29 mouse cellular contexts compared by ENCODE assay signal in the genomic region with DNA sequence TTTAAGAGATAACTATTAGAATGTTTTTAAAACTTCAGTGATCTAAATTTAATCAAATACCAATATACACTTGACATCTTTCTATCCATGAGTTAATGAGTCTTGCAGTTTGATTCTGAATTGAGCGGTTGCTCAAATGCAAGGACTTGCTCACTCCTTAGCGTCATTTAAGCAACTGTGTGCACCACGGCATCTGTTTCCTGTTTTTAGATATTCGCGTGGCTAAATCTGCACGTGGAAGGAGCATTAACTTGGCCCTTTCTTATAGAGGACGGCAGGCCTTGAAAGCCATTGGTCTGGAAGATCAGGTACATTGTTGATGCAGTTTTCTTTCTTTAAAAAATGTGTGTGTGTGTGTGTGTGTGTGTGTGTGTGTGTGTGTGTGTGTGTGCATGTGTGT. TPM values are rescaled to one million over a fixed set of nuclear protein-coding genes. Genes with fewer than 3 reads are reported as not detected.
DNase-seq lines count a peak whose midpoint lies in the region; ATAC-seq and TF ChIP-seq lines count a peak whose summit lies in the region.
"Had no signal": no experiment of that assay in that cellular context is flagged by ENCODE, and none has a peak within 500 bp of the region (broad histone marks: within the 10 kb centered on the region; RNA-seq: fewer than 3 reads in every experiment).

No protein-coding gene starts in this region.

- TF ChIP-seq POLR2A in spleen, adult 2 months (IDR thresholded peaks at IDR 0.05; ENCODE audit: low read depth, low read length), result no peak; the same call in 1 of the 2 replicates

- DNase-seq in spleen, adult 2 months (ENCODE audit: low read depth in 1 of 2, low spot score in 2 of 2), result peak; percentile 41 to 48
- DNase-seq in spleen, adult 18-20 months, result no peak
- peak; percentile 55 to 66 for DNase-seq in B cell, adult 2 months
- DNase-seq: adrenal gland, postnatal 10 days; cerebellum, adult 18-20 months; cerebellum, postnatal 36 days; gastrocnemius, postnatal 14 days; kidney, adult 11 months; kidney, postnatal 14 days; layer of hippocampus, postnatal 36 days; left cerebral cortex, postnatal 4 days; liver; lung, adult 2 months; midbrain, embryonic 14.5 days; right cerebral cortex, postnatal 14 days had no signal

- no peaks in the 10 kb centered on the region for H3K27me3 ChIP-seq in spleen, adult 2 months (ENCODE audit: control insufficient read depth, insufficient read depth, low read length)
- no peaks in the 10 kb centered on the region for H3K27me3 ChIP-seq in neural tube, embryonic 15.5 days (replicated peaks)
- H3K27me3 ChIP-seq in kidney, embryonic 15.5 days, result no peaks in the 10 kb centered on the region
- H3K27me3 ChIP-seq: forebrain, embryonic 12.5 days had no signal

- no peak overlapping the region for H3K4me2 ChIP-seq in neural tube, embryonic 15.5 days
- no peak overlapping the region for H3K4me2 ChIP-seq in kidney, embryonic 15.5 days
- H3K4me2 ChIP-seq: forebrain, embryonic 12.5 days had no signal

- no peak overlapping the region for H3K9ac ChIP-seq in neural tube, embryonic 15.5 days (replicated peaks)
- no peak overlapping the region for H3K9ac ChIP-seq in kidney, embryonic 15.5 days
- H3K9ac ChIP-seq: forebrain, embryonic 12.5 days had no signal

- ATAC-seq in neutrophil, adult 5-6 weeks (ENCODE audit: extremely low read depth, insufficient number of reproducible peaks, low FRiP score, poor library complexity, severe bottlenecking), result peak; percentile 62
- ATAC-seq in neural tube, embryonic 15.5 days (ENCODE audit: low FRiP score), result no peak
- no peak for ATAC-seq in kidney, embryonic 15.5 days (replicated peaks; ENCODE audit: low FRiP score)
- ATAC-seq: activated CD4-positive, CD25-positive, alpha-beta regulatory T cell, adult 4 months; CD4-positive, CD25-positive, alpha-beta regulatory T cell, adult 4 months; hindbrain, postnatal 0 days had no signal

- H3K36me3 ChIP-seq in spleen, adult 2 months (ENCODE audit: control insufficient read depth, insufficient read depth, low read length), result peaks cover 2% of the 10 kb centered on the region; the same call in 1 of the 2 replicates
- H3K36me3 ChIP-seq in neural tube, embryonic 15.5 days, result no peaks in the 10 kb centered on the region
- H3K36me3 ChIP-seq in kidney, embryonic 15.5 days, result no peaks in the 10 kb centered on the region
- H3K36me3 ChIP-seq: forebrain, embryonic 12.5 days; G1E; hindbrain, embryonic 10.5 days had no signal

- H3K4me1 ChIP-seq in spleen, adult 2 months (ENCODE audit: control insufficient read depth, insufficient read depth, insufficient read length), result peaks cover 42% of the 10 kb centered on the region
- H3K4me1 ChIP-seq in brown adipose tissue, adult 24 weeks (ENCODE audit: control insufficient read depth, insufficient read depth, insufficient read length, low read length), result no peaks in the 10 kb centered on the region
- H3K4me1 ChIP-seq in neural tube, embryonic 15.5 days, result no peaks in the 10 kb centered on the region
- H3K4me1 ChIP-seq in kidney, embryonic 15.5 days, result no peaks in the 10 kb centered on the region
- H3K4me1 ChIP-seq: forebrain, embryonic 12.5 days; hindbrain, embryonic 10.5 days had no signal

- TF ChIP-seq CTCF in spleen, adult 2 months (IDR thresholded peaks at IDR 0.05; ENCODE audit: extremely low read depth, insufficient read depth, insufficient read length, insufficient replicate concordance), result no peak

- H3K27ac ChIP-seq in spleen, adult 2 months (ENCODE audit: insufficient read depth, low read length), result peak overlapping the region; percentile 52
- peak overlapping the region; percentile 41 for H3K27ac ChIP-seq in brown adipose tissue, adult 24 weeks (replicated peaks; ENCODE audit: low read depth, low read length)
- no peak overlapping the region for H3K27ac ChIP-seq in neural tube, embryonic 15.5 days (replicated peaks)
- no peak overlapping the region for H3K27ac ChIP-seq in kidney, embryonic 15.5 days
- H3K27ac ChIP-seq: forebrain, embryonic 12.5 days; hindbrain, embryonic 10.5 days; hindbrain, postnatal 0 days; layer of hippocampus, adult 2 months; macrophage had no signal

- WGBS in spleen, adult 2 months, result 7% methylated on average over 7 of the region's 7 CpGs
- WGBS in neural tube, embryonic 15.5 days, result 83% methylated on average over 7 of the region's 7 CpGs
- WGBS in kidney, embryonic 15.5 days, result 76% methylated on average over 7 of the region's 7 CpGs

- H3K4me3 ChIP-seq in spleen, adult 2 months (ENCODE audit: extremely low read depth, insufficient read depth, insufficient read length), result no peak overlapping the region
- no peak overlapping the region for H3K4me3 ChIP-seq in brown adipose tissue, adult 24 weeks (ENCODE audit: insufficient read depth, low read depth, low read length)
- H3K4me3 ChIP-seq in neural tube, embryonic 15.5 days (replicated peaks), result no peak overlapping the region
- no peak overlapping the region for H3K4me3 ChIP-seq in kidney, embryonic 15.5 days (replicated peaks)
- H3K4me3 ChIP-seq: forebrain, embryonic 12.5 days; hindbrain, embryonic 10.5 days; layer of hippocampus, adult 2 months; myocyte had no signal

- H3K9me3 ChIP-seq in neural tube, embryonic 15.5 days (replicated peaks), result no peaks in the 10 kb centered on the region
- no peaks in the 10 kb centered on the region for H3K9me3 ChIP-seq in kidney, embryonic 15.5 days (replicated peaks)
- H3K9me3 ChIP-seq: forebrain, embryonic 12.5 days; G1E; hindbrain, embryonic 10.5 days had no signal

RNA-seq across cellular contexts. Expression of a gene that starts 12.2 kb away (rescaled TPM):
- polyA plus RNA-seq in spleen, adult 2 months (2012; rRNA removed), result 11.1 and 11.2 TPM in 2 replicates
- 1,161 and 1,563 TPM in 2 replicates for polyA plus RNA-seq in brown adipose tissue, adult 24 weeks (2012; ENCODE audit: insufficient read depth, insufficient read length, missing spikeins)
- total RNA-seq in neutrophil, adult 5-6 weeks (2017), result 54.9 and 73.8 TPM in 2 replicates
- polyA plus RNA-seq in neural tube, embryonic 15.5 days (2015; fragmentation: Nextera tagmentation; extraction: Ambion mirVana), result 117 and 118 TPM in 2 replicates
- 127 and 133 TPM in 2 replicates for polyA plus RNA-seq in kidney, embryonic 15.5 days (2015; fragmentation: Nextera tagmentation; extraction: Ambion mirVana)

RNA-seq across cellular contexts. Expression of a gene that starts 17.5 kb away (rescaled TPM):
- 11.1 and 11.8 TPM in 2 replicates for polyA plus RNA-seq in spleen, adult 2 months (2012; rRNA removed)
- polyA plus RNA-seq in brown adipose tissue, adult 24 weeks (2012; ENCODE audit: insufficient read depth, insufficient read length, missing spikeins), result 2.0 TPM in 1 of 2 replicates, not detected in the other
- total RNA-seq in neutrophil, adult 5-6 weeks (2017), result 108 and 110 TPM in 2 replicates
- 0.09 and 0.46 TPM in 2 replicates for polyA plus RNA-seq in neural tube, embryonic 15.5 days (2015; fragmentation: Nextera tagmentation; extraction: Ambion mirVana)
- 0.25 and 0.37 TPM in 2 replicates for polyA plus RNA-seq in kidney, embryonic 15.5 days (2015; fragmentation: Nextera tagmentation; extraction: Ambion mirVana)
- total RNA-seq: G1E had no signal
- polyA plus RNA-seq: G1E; midbrain, embryonic 14.5 days; myocyte; neural tube, embryonic 14.5 days had no signal

RNA-seq across cellular contexts. Expression of a gene that starts 54.9 kb away (rescaled TPM):
- 1.4 and 2.8 TPM in 2 replicates for polyA plus RNA-seq in spleen, adult 2 months (2012; rRNA removed)
- polyA plus RNA-seq in brown adipose tissue, adult 24 weeks (2012; ENCODE audit: insufficient read depth, insufficient read length, missing spikeins), result 1.7 and 1.8 TPM in 2 replicates
- 0.86 and 1.6 TPM in 2 replicates for total RNA-seq in neutrophil, adult 5-6 weeks (2017)
- polyA plus RNA-seq in neural tube, embryonic 15.5 days (2015; fragmentation: Nextera tagmentation; extraction: Ambion mirVana), result 7.8 and 8.4 TPM in 2 replicates
- polyA plus RNA-seq in kidney, embryonic 15.5 days (2015; fragmentation: Nextera tagmentation; extraction: Ambion mirVana), result 8.1 and 9.6 TPM in 2 replicates
- polyA plus RNA-seq: activated CD4-positive, CD25-positive, alpha-beta regulatory T cell, adult 4 months; CD4-positive, CD25-positive, alpha-beta regulatory T cell, adult 4 months had no signal

RNA-seq across cellular contexts. Expression of a gene that starts 55.0 kb away (rescaled TPM):
- polyA plus RNA-seq in spleen, adult 2 months (2012; rRNA removed), result 4.6 and 16.3 TPM in 2 replicates
- 2.4 and 2.9 TPM in 2 replicates for polyA plus RNA-seq in brown adipose tissue, adult 24 weeks (2012; ENCODE audit: insufficient read depth, insufficient read length, missing spikeins)
- 12.6 and 13.9 TPM in 2 replicates for total RNA-seq in neutrophil, adult 5-6 weeks (2017)
- 2.6 and 3.1 TPM in 2 replicates for polyA plus RNA-seq in neural tube, embryonic 15.5 days (2015; fragmentation: Nextera tagmentation; extraction: Ambion mirVana)
- polyA plus RNA-seq in kidney, embryonic 15.5 days (2015; fragmentation: Nextera tagmentation; extraction: Ambion mirVana), result 3.0 and 3.4 TPM in 2 replicates

Comparison
In these comparisons a context has a peak if more than half of its experiments do, and no peak if none do; other contexts are left out.
1. DNase-seq: peak in spleen, adult 2 months (2 of 2) and B cell, adult 2 months (2 of 2); none in spleen, adult 18-20 months (0 of 2).
2. H3K27ac ChIP-seq: peak in spleen, adult 2 months (single experiment) and brown adipose tissue, adult 24 weeks (single experiment); none in neural tube, embryonic 15.5 days (single experiment) and kidney, embryonic 15.5 days (single experiment).